Mouse (Mus musculus) hindbrain, embryonic 10.5 days (tissue): ENCODE results near the gene Gpr137c. TPM values are rescaled to one million over a fixed set of nuclear protein-coding genes. Genes with fewer than 3 reads are reported as not detected.

Experiments used
- DNase-seq: peaks from one replicate; pipeline ENCODE4 v3.0.0-alpha.2; 2017; ENCODE audit warnings: low spot score
- H3K27ac ChIP-seq: fragments of 300-500 bp; sonication (generic); 2 replicates; pipeline ENCODE4 v1.5.1; 2016; ENCODE audit warnings: mild to moderate bottlenecking, moderate library complexity
- H3K27me3 ChIP-seq: fragments of 300-500 bp; sonication (generic); 2 replicates; pipeline ENCODE4 v1.6.1; 2016; ENCODE audit warnings: mild to moderate bottlenecking; ENCODE audit not compliant: poor library complexity, insufficient read depth, severe bottlenecking
- H3K36me3 ChIP-seq: fragments of 300-500 bp; sonication (generic); 2 replicates; pipeline ENCODE4 v1.6.1; 2016; ENCODE audit warnings: mild to moderate bottlenecking, moderate library complexity
- H3K4me1 ChIP-seq: fragments of 300-500 bp; sonication (generic); replicated peaks from 2 replicates; pipeline ENCODE4 v1.6.1; 2016; ENCODE audit warnings: mild to moderate bottlenecking
- H3K4me3 ChIP-seq: fragments of 300-500 bp; sonication (generic); 2 replicates; pipeline ENCODE4 v1.5.1; 2016; ENCODE audit warnings: mild to moderate bottlenecking, moderate library complexity
- H3K9me3 ChIP-seq: fragments of 300-500 bp; sonication (generic); 2 replicates; pipeline ENCODE4 v1.6.1; 2016; ENCODE audit warnings: mild to moderate bottlenecking, moderate library complexity
- WGBS: fragments of 180-500 bp; shearing (Covaris S2); methylation state at CpG from one replicate; pipeline ENCODE4 v1.1.7; 2016; 5-methylcytosine and 5-hydroxymethylcytosine counted together
- polyA plus RNA-seq: library from polyadenylated mRNA; unstranded; fragments of >200 nt; fragmentation: Nextera tagmentation; extraction: Ambion mirVana; gene quantifications from 2 replicates; pipeline ENCODE4 v1.2.1, GENCODE M21; 2016

The Gpr137c gene
- polyA plus RNA-seq, 1 experiment from 2014 or later: 6.2 TPM

- Histone ChIP-seq H3K4me1 (peaks cover 12% of the 10 kb centered on the region), H3K9me3 (no peaks in the 10 kb centered on the region), H3K36me3 (peaks cover 23% of the 10 kb centered on the region), H3K4me3 (no peak overlapping the region), H3K27ac (no peak overlapping the region), H3K27me3 (no peaks in the 10 kb centered on the region)
- WGBS: 89% methylated on average over 4 of the region's 4 CpGs
- no peak for DNase-seq
Measured at GRCm38 (mm10) chr14:45328072-45328713, 108.7 kb downstream of the Gpr137c start.

GRCm38 (mm10) chr14:45329018-45329588 is 109.6 kb downstream of the Gpr137c start:
- H3K4me3 ChIP-seq: peak overlapping the region; percentile 93
- peaks cover 32% of the 10 kb centered on the region for H3K36me3 ChIP-seq
- H3K27me3 ChIP-seq: no peaks in the 10 kb centered on the region
- no peaks in the 10 kb centered on the region for H3K9me3 ChIP-seq
- 15% methylated on average over 8 of the region's 8 CpGs for WGBS
- DNase-seq: peak; percentile 14
- H3K4me1 ChIP-seq: peaks cover 12% of the 10 kb centered on the region
- H3K27ac ChIP-seq: peak overlapping the region; percentile 96

GRCm38 (mm10) chr14:45329589-45330181 is 110.2 kb downstream of the Gpr137c start, which contains the start of gene Psmc6:
Psmc6 (plus strand) TSS chr14:45329788.
- peaks cover 12% of the 10 kb centered on the region for H3K4me1 ChIP-seq
- H3K27ac ChIP-seq: peak within 1 kb of the TSS; percentile 96
- DNase-seq: peak; percentile 92
- peaks cover 38% of the 10 kb centered on the region for H3K36me3 ChIP-seq
- H3K27me3 ChIP-seq: no peaks in the 10 kb centered on the region
- no peaks in the 10 kb centered on the region for H3K9me3 ChIP-seq
- under 1% methylated on average over 44 of the region's 44 CpGs for WGBS
- peak within 1 kb of the TSS; percentile 93 for H3K4me3 ChIP-seq

Other genes starting within 250 kb of the Gpr137c start
- 0.04 and 0.14 TPM in 2 replicates for gene Ptger2, start 231.5 kb upstream of the Gpr137c start, polyA plus RNA-seq
- gene Txndc16, start 611 bp downstream of the Gpr137c start, polyA plus RNA-seq: 15.1 and 16.5 TPM in 2 replicates
- 26.1 and 33.5 TPM in 2 replicates for gene Ero1l, start 99.1 kb downstream of the Gpr137c start, polyA plus RNA-seq
- 168 and 199 TPM in 2 replicates for gene Psmc6, start 110.1 kb downstream of the Gpr137c start, polyA plus RNA-seq
- 30.6 and 39.2 TPM in 2 replicates for gene Styx, start 131.4 kb downstream of the Gpr137c start, polyA plus RNA-seq
- gene Gnpnat1, start 185.2 kb downstream of the Gpr137c start, polyA plus RNA-seq: 38.6 and 46.1 TPM in 2 replicates